Mouse (Mus musculus) heart, embryonic 14.5 days (tissue): ENCODE measurements around the gene Gm8281. TPM values are rescaled to one million over a fixed set of nuclear protein-coding genes. Genes with fewer than 3 reads are reported as not detected.
"Not testable (repeated sequence)": the region's sequence is repeated elsewhere in the genome, so short reads cannot be mapped to it uniquely, and the experiment has no call there.

Source experiments
- ATAC-seq: fragments of 200-750 bp; cut with Nextera tagmentation; 2 replicates; pipeline ENCODE4 v1.8.0; 2017; ENCODE audit warnings: low read depth, moderate TSS enrichment; ENCODE audit not compliant: insufficient number of reproducible peaks, insufficient read depth, low FRiP score
- H3K27ac ChIP-seq, 2 experiments: fragments of 200-500 bp in 1 of 2; fragments of 300-500 bp in 1 of 2; sonication (generic) in 1 of 2; replicated peaks in 1 of 2; 2 replicates each; pipeline ENCODE4 v1.5.1; 2012 to 2014; ENCODE audit warnings: low read depth in 2 of 2, low read length in 2 of 2, control low read depth in 1 of 2, mild to moderate bottlenecking in 1 of 2, mixed read lengths in 1 of 2; ENCODE audit not compliant: control insufficient read depth in 1 of 2, insufficient read depth in 1 of 2
- H3K27me3 ChIP-seq: fragments of 300-500 bp; sonication (generic); 2 replicates; pipeline ENCODE4 v1.6.1; 2014; ENCODE audit warnings: mild to moderate bottlenecking, low read length, control low read depth; ENCODE audit not compliant: control insufficient read depth, insufficient read depth
- H3K36me3 ChIP-seq: fragments of 300-500 bp; sonication (generic); 2 replicates; pipeline ENCODE4 v1.6.1; 2014; ENCODE audit warnings: mild to moderate bottlenecking, control low read depth, low read length, mixed read lengths; ENCODE audit not compliant: control insufficient read depth, insufficient read depth
- H3K4me1 ChIP-seq, 2 experiments: fragments of 200-500 bp in 1 of 2; fragments of 300-500 bp in 1 of 2; sonication (generic) in 1 of 2; 2 replicates each; pipeline ENCODE4 v1.6.1; 2012 to 2014; ENCODE audit warnings: low read length in 2 of 2, control low read depth in 1 of 2, mixed read lengths in 1 of 2; ENCODE audit not compliant: control insufficient read depth in 2 of 2, insufficient read depth in 2 of 2
- H3K4me2 ChIP-seq: fragments of 300-500 bp; sonication (generic); 2 replicates; pipeline ENCODE4 v1.6.1; 2014; ENCODE audit warnings: mild to moderate bottlenecking, low read length
- H3K4me3 ChIP-seq, 2 experiments: fragments of 200-500 bp in 1 of 2; fragments of 300-500 bp in 1 of 2; sonication (generic) in 1 of 2; 2 replicates each; pipeline ENCODE4 v1.5.1; 2012 to 2014; ENCODE audit warnings: low read length in 2 of 2, mild to moderate bottlenecking in 2 of 2, control low read depth in 1 of 2, low read depth in 1 of 2, moderate library complexity in 1 of 2; ENCODE audit not compliant: control insufficient read depth in 1 of 2, insufficient read depth in 1 of 2
- H3K9ac ChIP-seq: fragments of 300-500 bp; sonication (generic); 2 replicates; pipeline ENCODE4 v1.6.1; 2014; ENCODE audit warnings: mild to moderate bottlenecking, low read length
- H3K9me3 ChIP-seq: fragments of 300-500 bp; sonication (generic); 2 replicates; pipeline ENCODE4 v1.6.1; 2016; ENCODE audit warnings: low read length, control low read depth; ENCODE audit not compliant: control insufficient read depth
- WGBS: fragments of 180-500 bp; shearing (Covaris S2); extraction: QIAGEN DNeasy Blood & Tissue Kit; methylation state at CpG from one replicate; pipeline ENCODE4 v1.1.7; 2014; 5-methylcytosine and 5-hydroxymethylcytosine counted together
- polyA plus RNA-seq: library from polyadenylated mRNA; unstranded; fragments of >200 nt; fragmentation: Nextera tagmentation; extraction: Ambion mirVana; gene quantifications from 2 replicates; pipeline ENCODE4 v1.2.1, GENCODE M21; 2014

Gene Gm8281
- 2.1 and 4.2 TPM in 2 replicates for polyA plus RNA-seq

GRCm38 (mm10) chr14:5070611-5071490, at the start of gene Gm8281:
Gene Gm8281 (plus strand): TSS chr14:5071040.
- not testable (repeated sequence) for H3K9me3 ChIP-seq, H3K27me3 ChIP-seq, ATAC-seq, H3K4me1 ChIP-seq, H3K36me3 ChIP-seq, H3K27ac ChIP-seq
- Histone ChIP-seq H3K4me2 (peak within 1 kb of the TSS; percentile 62), H3K9ac (peak within 1 kb of the TSS; percentile 30; the same call in 1 of the 2 replicates), H3K4me3 (peak within 1 kb of the TSS; percentile 32 to 35)
- WGBS, result 2% methylated on average over 27 of the region's 63 CpGs

DNA sequence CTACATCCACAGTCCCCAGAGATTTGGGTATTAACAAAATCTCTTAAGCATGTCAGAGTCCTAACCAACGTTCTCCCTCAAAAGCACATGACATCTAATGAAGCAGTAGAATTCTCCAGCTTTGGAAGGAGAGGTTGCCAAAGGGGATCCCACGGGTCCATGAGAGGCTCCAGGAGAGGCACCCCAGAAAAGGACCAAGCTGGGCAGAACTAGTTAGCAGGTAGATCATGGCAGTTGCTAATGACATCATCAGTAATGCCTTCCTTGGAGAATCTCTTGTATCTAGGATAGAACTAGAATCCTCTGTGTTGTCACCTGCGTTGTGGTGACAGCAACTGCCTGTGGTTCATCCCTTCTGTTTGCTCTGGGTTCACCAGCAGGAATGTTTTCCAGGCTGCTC, 20.5 kb upstream of the Gm8281 start, which contains the start of gene 4930555G01Rik:
Gene 4930555G01Rik (plus strand): TSS at position 301 of the 400 bp plus-strand sequence.
- H3K36me3 ChIP-seq, H3K4me2 ChIP-seq, H3K27me3 ChIP-seq, H3K9ac ChIP-seq, H3K4me1 ChIP-seq, H3K27ac ChIP-seq, ATAC-seq, H3K9me3 ChIP-seq, H3K4me3 ChIP-seq: not testable (repeated sequence)
- WGBS, result no CpG with 5 or more reads among the region's 3 CpGs

- H3K4me2 ChIP-seq, H3K27ac ChIP-seq, H3K4me1 ChIP-seq, H3K27me3 ChIP-seq, ATAC-seq, H3K4me3 ChIP-seq, H3K9me3 ChIP-seq, H3K9ac ChIP-seq, H3K36me3 ChIP-seq: not testable (repeated sequence)
- 71% methylated on average over 1 of the region's 2 CpGs for WGBS
These were observed 60.4 kb downstream of the Gm8281 start, which contains the start of gene Gm8279 for GRCm38 (mm10) chr14:5131219-5131618. Gene Gm8279 (plus strand): TSS chr14:5131519.

Other genes with a start within 250 kb of the Gm8281 start
- not detected in 2 replicates for gene Gm3269, start 232.9 kb upstream of the Gm8281 start, polyA plus RNA-seq
- gene Gm3264, start 215.5 kb upstream of the Gm8281 start, polyA plus RNA-seq, result 0.81 and 2.6 TPM in 2 replicates
- 0.20 TPM in 1 of 2 replicates, not detected in the other for gene Gm3278, start 178.6 kb upstream of the Gm8281 start, polyA plus RNA-seq
- not detected in 2 replicates for gene Gm8297, start 87.1 kb upstream of the Gm8281 start, polyA plus RNA-seq
- 0.57 TPM in 1 of 2 replicates, not detected in the other for gene Gm3298, start 55.1 kb upstream of the Gm8281 start, polyA plus RNA-seq
- not detected in 2 replicates for gene 4930555G01Rik, start 20.4 kb upstream of the Gm8281 start, polyA plus RNA-seq
- not detected in 2 replicates for gene Gm8279, start 60.5 kb downstream of the Gm8281 start, polyA plus RNA-seq
- not detected in 2 replicates for gene Gm3317, start 93.5 kb downstream of the Gm8281 start, polyA plus RNA-seq
- gene Gm8271, start 114.8 kb downstream of the Gm8281 start, polyA plus RNA-seq, result not detected in 2 replicates
- gene Gm3526, start 189.5 kb downstream of the Gm8281 start, polyA plus RNA-seq, result not detected in 2 replicates